Mouse (Mus musculus) lung, embryonic 16.5 days (tissue): ENCODE results near the gene Armc7. TPM values are rescaled to one million over a fixed set of nuclear protein-coding genes. Genes with fewer than 3 reads are reported as not detected.
A peak's percentile ranks its signal among the peaks of the same experiment; 100 is the strongest.

Experiments
- ATAC-seq: fragments of 200-750 bp; cut with Nextera tagmentation; 2 replicates; pipeline ENCODE4 v1.8.0; 2017; ENCODE audit warnings: low read depth, mild to moderate bottlenecking, moderate library complexity
- H3K27ac ChIP-seq: fragments of 300-500 bp; sonication (generic); 2 replicates; pipeline ENCODE4 v1.5.1; 2014; ENCODE audit warnings: mild to moderate bottlenecking, control low read depth, low read length
- H3K27me3 ChIP-seq: fragments of 300-500 bp; sonication (generic); 2 replicates; pipeline ENCODE4 v1.6.1; 2014; ENCODE audit warnings: low read depth, low read length, mixed read lengths; ENCODE audit not compliant: control insufficient read depth, insufficient read depth
- H3K36me3 ChIP-seq: fragments of 300-500 bp; sonication (generic); 2 replicates; pipeline ENCODE4 v1.6.1; 2014; ENCODE audit warnings: low read length; ENCODE audit not compliant: control insufficient read depth, insufficient read depth
- H3K4me1 ChIP-seq: fragments of 300-500 bp; sonication (generic); replicated peaks from 2 replicates; pipeline ENCODE4 v1.6.1; 2014; ENCODE audit warnings: low read length, mixed read lengths; ENCODE audit not compliant: control insufficient read depth, insufficient read depth
- H3K4me2 ChIP-seq: fragments of 300-500 bp; sonication (generic); 2 replicates; pipeline ENCODE4 v1.6.1; 2014; ENCODE audit warnings: low read depth, low read length, control low read depth
- H3K4me3 ChIP-seq: fragments of 300-500 bp; sonication (generic); 2 replicates; pipeline ENCODE4 v1.5.1; 2014; ENCODE audit warnings: mild to moderate bottlenecking, low read length, control low read depth
- H3K9ac ChIP-seq: fragments of 300-500 bp; sonication (generic); 2 replicates; pipeline ENCODE4 v1.6.1; 2014; ENCODE audit warnings: low read length, control low read depth
- H3K9me3 ChIP-seq: fragments of 300-500 bp; sonication (generic); 2 replicates; pipeline ENCODE4 v1.6.1; 2016; ENCODE audit warnings: low read length; ENCODE audit not compliant: control insufficient read depth
- WGBS: fragments of 180-500 bp; shearing (Covaris S2); extraction: QIAGEN DNeasy Blood & Tissue Kit; methylation state at CpG from one replicate; pipeline ENCODE4 v1.1.7; 2014; 5-methylcytosine and 5-hydroxymethylcytosine counted together
- polyA plus RNA-seq: library from polyadenylated mRNA; unstranded; fragments of >200 nt; fragmentation: Nextera tagmentation; extraction: Ambion mirVana; gene quantifications from 2 replicates; pipeline ENCODE4 v1.2.1, GENCODE M21; 2015

The Armc7 gene
- polyA plus RNA-seq, 1 experiment from 2014 or later = 7.4 TPM

DNA sequence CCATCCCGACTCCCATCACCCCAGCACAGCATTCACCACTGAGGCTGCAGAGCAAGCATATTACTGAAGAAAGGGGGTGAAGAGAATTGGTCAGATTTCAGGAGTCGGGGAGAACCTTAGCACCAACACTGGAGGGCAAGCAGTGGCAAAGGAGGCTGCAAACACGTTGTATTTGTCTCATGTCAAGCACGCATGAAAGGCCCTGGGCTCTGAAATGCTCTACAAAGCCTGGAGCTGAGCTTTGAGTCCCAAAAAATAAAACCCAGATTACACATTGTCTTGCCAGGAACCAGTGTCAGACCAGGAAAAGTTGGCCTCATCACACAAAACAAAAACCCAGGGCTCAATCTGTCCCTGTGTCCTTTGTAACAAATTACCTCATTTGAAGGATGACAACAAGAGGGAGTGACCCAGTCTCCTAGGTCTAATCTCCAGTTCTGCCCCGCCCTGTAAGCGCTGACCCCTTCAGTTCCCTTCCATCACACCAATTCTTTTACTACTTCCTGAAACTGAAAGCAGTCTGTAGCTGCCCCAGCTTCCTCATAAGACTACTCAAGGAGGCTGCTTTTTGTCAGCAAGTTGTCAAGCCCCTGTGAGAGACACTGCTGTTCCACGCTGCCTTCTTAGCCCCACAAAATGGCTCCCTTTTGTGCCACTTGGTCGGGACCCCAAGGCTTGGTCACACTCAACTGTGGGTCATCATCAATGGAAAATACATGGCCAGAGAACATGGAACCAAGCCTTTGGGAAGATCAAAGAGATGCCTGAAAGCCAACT lies 37.1 kb downstream of the Armc7 start:
- Histone ChIP-seq H3K9ac (peak overlapping the region; percentile 98), H3K4me3 (peak overlapping the region; percentile 100), H3K9me3 (no peaks in the 10 kb centered on the region), H3K4me2 (peak overlapping the region; percentile 81), H3K36me3 (no peaks in the 10 kb centered on the region), H3K4me1 (peaks cover 39% of the 10 kb centered on the region), H3K27me3 (no peaks in the 10 kb centered on the region), H3K27ac (peak overlapping the region; percentile 90)
- 16% methylated on average over 8 of the region's 8 CpGs for WGBS
- ATAC-seq = no peak

DNA sequence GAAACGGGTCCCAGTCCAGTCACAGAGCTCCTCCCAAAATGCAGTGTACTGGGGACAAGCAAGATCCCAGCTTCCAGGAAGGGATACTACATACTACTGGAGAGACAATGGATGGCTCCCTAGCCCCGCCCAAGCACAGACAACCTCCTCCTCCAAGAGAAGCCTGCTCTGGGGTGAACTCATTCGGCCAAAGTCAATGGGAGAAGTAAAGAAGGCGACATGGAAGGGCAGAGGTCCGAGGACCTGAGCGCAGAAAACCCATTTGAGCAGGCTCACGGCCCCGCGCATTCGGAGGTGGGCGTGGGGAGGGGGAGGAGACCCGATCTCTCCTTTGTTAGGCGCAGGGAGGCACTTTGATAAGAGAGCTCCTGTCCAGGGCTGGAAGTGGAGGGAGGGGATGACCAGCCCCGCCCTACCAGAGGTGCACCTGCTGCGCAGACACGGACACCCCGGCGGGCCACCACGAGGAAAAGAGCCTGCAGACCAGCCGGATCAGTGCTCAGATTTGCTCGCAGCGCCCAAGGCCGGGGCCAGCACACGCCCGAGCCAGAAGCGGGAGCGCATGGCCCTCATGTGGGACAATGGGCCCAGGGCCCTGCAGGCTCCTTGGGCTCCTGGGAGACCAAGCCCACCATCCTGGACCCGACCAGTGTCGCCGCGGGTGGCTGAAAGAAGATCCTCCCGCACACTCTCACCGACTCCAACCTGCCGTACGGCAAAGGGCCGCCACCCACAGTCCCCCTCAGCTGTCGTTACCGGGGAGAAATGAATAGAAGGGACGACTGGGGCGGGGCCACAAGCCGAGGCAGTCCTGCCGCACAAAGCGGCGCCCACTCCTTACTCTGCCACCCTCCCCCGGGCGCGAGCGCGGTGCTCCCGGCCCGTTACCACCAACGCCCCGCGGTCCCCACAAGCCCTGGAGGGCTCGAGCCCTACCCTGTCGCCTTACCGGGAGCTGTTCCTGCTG lies 38.1 kb downstream of the Armc7 start:
- Histone ChIP-seq H3K9me3 (no peaks in the 10 kb centered on the region), H3K4me2 (peak overlapping the region; percentile 81), H3K4me1 (peaks cover 39% of the 10 kb centered on the region), H3K36me3 (no peaks in the 10 kb centered on the region), H3K9ac (peak overlapping the region; percentile 98), H3K27ac (peak overlapping the region; percentile 90), H3K4me3 (peak overlapping the region; percentile 100), H3K27me3 (no peaks in the 10 kb centered on the region)
- whole genome bisulfite sequencing = under 1% methylated on average over 57 of the region's 57 CpGs
- ATAC-seq = peak; percentile 72

GRCm38 (mm10) chr11:115514238-115514663 lies 38.8 kb downstream of the Armc7 start, which contains the start of gene Jpt1:
Jpt1 (minus strand) TSS chr11:115514387.
- Histone ChIP-seq H3K4me2 (peak within 1 kb of the TSS; percentile 81), H3K9ac (peak within 1 kb of the TSS; percentile 98), H3K36me3 (no peaks in the 10 kb centered on the region), H3K27ac (peak within 1 kb of the TSS; percentile 90), H3K4me3 (peak within 1 kb of the TSS; percentile 100), H3K27me3 (no peaks in the 10 kb centered on the region), H3K4me1 (peaks cover 39% of the 10 kb centered on the region), H3K9me3 (no peaks in the 10 kb centered on the region)
- peak; percentile 98 for ATAC-seq
- under 1% methylated on average over 24 of the region's 24 CpGs for WGBS

GRCm38 (mm10) chr11:115515021-115515420 lies 39.6 kb downstream of the Armc7 start:
- Histone ChIP-seq H3K4me2 (no peak overlapping the region), H3K27ac (no peak overlapping the region), H3K4me1 (peaks cover 34% of the 10 kb centered on the region), H3K9me3 (no peaks in the 10 kb centered on the region), H3K36me3 (no peaks in the 10 kb centered on the region), H3K4me3 (no peak overlapping the region), H3K27me3 (no peaks in the 10 kb centered on the region), H3K9ac (no peak overlapping the region)
- ATAC-seq = no peak
- 67% methylated on average over 6 of the region's 6 CpGs for WGBS

DNA sequence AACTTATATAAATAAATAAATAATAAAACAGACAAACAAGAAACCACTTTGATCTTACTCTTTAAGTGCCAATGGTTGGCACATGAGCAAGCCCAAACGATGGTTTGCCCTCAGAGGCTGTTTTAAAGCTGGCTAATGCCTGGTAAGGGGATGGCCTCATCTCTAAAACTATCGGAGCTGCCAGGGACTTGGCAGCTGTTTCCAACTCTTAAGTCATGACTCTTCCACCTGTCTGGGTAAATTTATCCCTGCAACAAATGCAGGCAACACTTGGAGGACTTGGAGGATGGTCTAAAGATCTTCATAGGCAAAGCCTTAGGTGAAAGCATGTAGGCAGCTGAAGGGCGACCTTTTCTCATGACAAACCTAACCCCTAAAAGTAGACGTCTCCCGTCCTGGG lies 41.5 kb downstream of the Armc7 start:
- Histone ChIP-seq H3K4me1 (peaks cover 15% of the 10 kb centered on the region), H3K36me3 (no peaks in the 10 kb centered on the region), H3K4me2 (no peak overlapping the region), H3K4me3 (no peak overlapping the region), H3K9ac (no peak overlapping the region), H3K27ac (no peak overlapping the region), H3K27me3 (no peaks in the 10 kb centered on the region), H3K9me3 (no peaks in the 10 kb centered on the region)
- ATAC-seq = no peak
- 76% methylated on average over 5 of the region's 5 CpGs for WGBS

DNA sequence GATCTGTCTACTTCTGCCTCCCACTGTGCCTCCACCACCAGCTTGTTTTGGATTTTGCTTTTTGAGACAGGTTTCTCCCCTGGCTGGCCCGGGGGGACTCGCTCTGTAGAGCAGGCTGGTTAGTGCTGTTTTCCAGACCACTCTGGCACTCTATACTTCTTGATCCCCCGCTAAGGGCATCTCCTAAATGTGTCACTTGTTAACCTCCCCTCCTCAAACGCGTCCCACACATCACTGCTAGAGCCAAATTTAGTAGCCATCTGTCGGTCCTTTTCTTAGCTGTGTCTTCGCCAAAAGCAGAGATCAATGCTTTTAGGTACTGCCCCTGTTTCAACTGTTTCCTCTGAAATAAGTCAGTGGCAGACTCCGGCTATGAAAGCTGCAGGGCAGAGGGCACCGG lies 43.2 kb downstream of the Armc7 start:
- Histone ChIP-seq H3K36me3 (peaks cover 6% of the 10 kb centered on the region), H3K4me3 (no peak overlapping the region), H3K4me1 (peaks cover 2% of the 10 kb centered on the region; the same call in 1 of the 2 replicates), H3K9ac (no peak overlapping the region), H3K27me3 (no peaks in the 10 kb centered on the region), H3K9me3 (no peaks in the 10 kb centered on the region), H3K27ac (no peak overlapping the region), H3K4me2 (no peak overlapping the region)
- WGBS = 62% methylated on average over 9 of the region's 9 CpGs
- no peak for ATAC-seq

GRCm38 (mm10) chr11:115519581-115519980 lies 44.1 kb downstream of the Armc7 start:
- Histone ChIP-seq H3K4me3 (no peak overlapping the region), H3K27me3 (no peaks in the 10 kb centered on the region), H3K9ac (no peak overlapping the region), H3K27ac (no peak overlapping the region), H3K36me3 (peaks cover 10% of the 10 kb centered on the region), H3K4me1 (peaks cover 2% of the 10 kb centered on the region; the same call in 1 of the 2 replicates), H3K9me3 (no peaks in the 10 kb centered on the region), H3K4me2 (no peak overlapping the region)
- 77% methylated on average over 3 of the region's 3 CpGs for WGBS
- ATAC-seq = no peak

DNA sequence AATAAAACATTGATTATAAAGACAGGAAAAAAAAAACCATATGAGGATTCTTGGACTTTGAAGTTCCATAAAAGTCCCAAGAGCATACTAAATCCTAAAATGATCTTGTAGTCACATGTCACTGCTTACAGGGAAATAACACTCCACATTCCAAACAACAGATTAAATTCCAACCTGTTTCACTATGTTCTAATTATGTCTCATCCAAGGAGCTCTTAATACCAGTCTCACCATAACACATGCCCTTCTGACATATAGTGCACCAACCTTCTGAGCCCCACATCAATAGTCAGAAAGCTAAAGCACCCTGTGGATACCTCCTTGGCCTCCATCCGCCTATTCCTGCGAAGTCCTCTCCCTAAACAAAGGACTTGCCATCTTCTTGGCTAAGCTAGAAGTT lies 44.8 kb downstream of the Armc7 start:
- Histone ChIP-seq H3K9me3 (no peaks in the 10 kb centered on the region), H3K36me3 (peaks cover 14% of the 10 kb centered on the region), H3K4me1 (no peaks in the 10 kb centered on the region), H3K9ac (no peak overlapping the region), H3K4me3 (no peak overlapping the region), H3K27ac (no peak overlapping the region), H3K4me2 (no peak overlapping the region), H3K27me3 (no peaks in the 10 kb centered on the region)
- ATAC-seq = no peak
- WGBS = 82% methylated on average over 2 of the region's 2 CpGs

GRCm38 (mm10) chr11:115521080-115521479 lies 45.6 kb downstream of the Armc7 start:
- H3K4me3 ChIP-seq = no peak overlapping the region
- ATAC-seq = no peak
- 76% methylated on average over 4 of the region's 4 CpGs for WGBS
- H3K4me2 ChIP-seq = no peak overlapping the region
- no peak overlapping the region for H3K9ac ChIP-seq
- H3K4me1 ChIP-seq = no peaks in the 10 kb centered on the region
- H3K9me3 ChIP-seq = no peaks in the 10 kb centered on the region
- H3K36me3 ChIP-seq = peaks cover 18% of the 10 kb centered on the region
- no peak overlapping the region for H3K27ac ChIP-seq
- no peaks in the 10 kb centered on the region for H3K27me3 ChIP-seq
